Mouse (Mus musculus): Measurements from ENCODE around the gene Kmt2c.

- TF ChIP-seq CTCF (IDR thresholded peaks at IDR 0.05; ENCODE audit: insufficient read depth, low read length) (no peak), POLR2A (IDR thresholded peaks at IDR 0.05; ENCODE audit: borderline replicate concordance, extremely low read depth, low read depth, low read length) (no peak)
These were observed 61.1 kb downstream of the Kmt2c start for GRCm38 (mm10) chr5:25437508-25437907.

All from lung, adult 2 months (tissue).